Mouse (Mus musculus): ENCODE measurements at regions not wholly inside any gene's neighbourhood (a gene's known extent, or its start where the extent isn't known, plus 50 kb on each side); places are given as distances from the start of the nearest gene placed in this dataset.
A peak's percentile ranks its signal among the peaks of the same experiment; 100 is the strongest.

DNA sequence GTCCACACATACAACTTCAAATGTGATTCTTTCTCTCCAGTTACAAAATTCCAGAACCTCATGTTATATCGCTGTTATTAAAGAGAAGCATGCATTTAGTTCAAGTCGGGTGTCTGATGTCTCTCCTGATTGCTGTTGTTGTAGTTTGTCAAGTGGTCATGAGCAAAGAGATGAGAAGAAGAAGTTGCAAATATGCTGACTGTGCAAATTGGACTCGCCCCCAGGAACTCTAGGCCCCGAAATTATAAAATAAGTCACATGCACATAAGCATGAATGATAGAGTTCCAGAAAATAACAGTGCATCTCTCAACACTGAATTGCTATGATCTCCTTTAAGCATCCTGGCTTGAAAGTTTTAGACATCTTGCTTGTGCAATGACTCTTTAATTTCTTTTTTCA is 53.3 kb downstream of the Kif2b start:
- H3K4me1 ChIP-seq = no peaks in the 10 kb centered on the region
- no peak overlapping the region for H3K27ac ChIP-seq (replicated peaks)
- no peak for ATAC-seq (replicated peaks)
- 93% methylated on average over 4 of the region's 4 CpGs for WGBS
- H3K4me2 ChIP-seq (replicated peaks) = no peak overlapping the region
- H3K4me3 ChIP-seq = no peak overlapping the region
- H3K9me3 ChIP-seq = no peaks in the 10 kb centered on the region
- no peak overlapping the region for H3K9ac ChIP-seq (replicated peaks)
- no peaks in the 10 kb centered on the region for H3K36me3 ChIP-seq
- no peaks in the 10 kb centered on the region for H3K27me3 ChIP-seq

DNA sequence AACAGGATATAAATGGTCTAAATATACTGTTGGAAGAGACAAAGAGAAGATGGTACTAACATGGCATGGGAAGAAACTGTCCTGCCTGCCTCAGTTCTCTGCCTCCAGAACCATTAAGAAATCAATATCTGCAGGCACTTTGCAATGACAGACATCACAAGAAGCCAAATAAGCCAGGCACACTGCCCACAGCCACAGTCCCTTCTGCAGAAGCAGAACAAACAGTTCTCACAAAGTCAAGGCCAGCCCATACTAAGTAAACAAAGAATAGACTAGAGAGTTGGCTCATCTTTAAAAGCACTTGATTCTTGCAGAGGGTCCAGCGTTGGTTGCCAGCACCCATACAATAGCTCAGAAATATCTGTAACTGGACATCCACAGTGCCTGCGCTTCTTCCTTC is 98.1 kb downstream of the Kif2b start:
- WGBS = 88% methylated on average over 2 of the region's 2 CpGs
- Histone ChIP-seq H3K27me3 (no peaks in the 10 kb centered on the region), H3K4me2 (replicated peaks) (no peak overlapping the region), H3K9me3 (no peaks in the 10 kb centered on the region), H3K4me3 (no peak overlapping the region), H3K4me1 (no peaks in the 10 kb centered on the region), H3K27ac (replicated peaks) (no peak overlapping the region), H3K9ac (replicated peaks) (no peak overlapping the region), H3K36me3 (no peaks in the 10 kb centered on the region)
- ATAC-seq (replicated peaks) = no peak

DNA sequence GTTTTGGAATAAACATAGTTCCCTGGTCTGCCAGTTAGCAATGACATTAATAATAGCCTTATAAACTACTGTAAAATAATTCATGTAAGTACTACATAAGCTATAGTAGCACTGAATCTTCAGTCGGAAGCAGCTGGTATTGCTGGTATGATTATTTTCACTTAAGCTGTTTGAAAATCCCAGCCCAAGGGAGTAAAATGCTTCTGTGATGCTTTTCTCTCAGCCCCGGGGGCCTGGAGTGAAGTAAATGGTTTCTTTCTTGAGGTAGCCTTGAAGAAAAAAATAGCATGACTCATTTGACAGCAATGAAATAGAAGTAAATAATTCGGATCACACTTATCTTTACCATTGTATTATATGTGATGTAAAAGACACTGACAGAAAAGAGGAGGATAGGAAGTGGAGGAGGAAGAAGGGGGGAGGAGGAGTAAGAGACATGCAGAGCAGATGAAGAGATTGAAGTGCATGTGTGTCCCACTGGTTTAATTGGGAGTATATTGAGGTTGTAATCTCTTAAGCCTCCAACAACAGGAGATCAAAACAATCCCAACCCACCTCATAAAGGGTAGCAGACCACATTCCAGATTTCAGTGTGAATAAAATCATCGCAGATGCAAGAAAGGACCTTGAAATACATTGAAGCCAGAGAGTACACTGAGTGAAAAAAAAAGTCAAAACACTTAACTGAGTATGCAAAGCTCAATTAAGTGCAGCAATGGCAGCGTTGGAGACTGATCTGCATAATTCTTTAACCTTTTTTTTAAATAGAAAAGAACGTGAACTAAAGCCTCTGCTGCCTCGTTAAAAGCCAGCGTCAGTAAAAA is 113.6 kb downstream of the Kif2b start:
- H3K9me3 ChIP-seq = no peaks in the 10 kb centered on the region
- H3K4me3 ChIP-seq = no peak overlapping the region
- no peaks in the 10 kb centered on the region for H3K36me3 ChIP-seq
- no peak overlapping the region for H3K27ac ChIP-seq (replicated peaks)
- H3K9ac ChIP-seq (replicated peaks) = no peak overlapping the region
- H3K4me2 ChIP-seq (replicated peaks) = no peak overlapping the region
- H3K27me3 ChIP-seq = no peaks in the 10 kb centered on the region
- ATAC-seq (replicated peaks) = no peak
- WGBS = 5% methylated on average over 8 of the region's 8 CpGs
- peaks cover 18% of the 10 kb centered on the region for H3K4me1 ChIP-seq

DNA sequence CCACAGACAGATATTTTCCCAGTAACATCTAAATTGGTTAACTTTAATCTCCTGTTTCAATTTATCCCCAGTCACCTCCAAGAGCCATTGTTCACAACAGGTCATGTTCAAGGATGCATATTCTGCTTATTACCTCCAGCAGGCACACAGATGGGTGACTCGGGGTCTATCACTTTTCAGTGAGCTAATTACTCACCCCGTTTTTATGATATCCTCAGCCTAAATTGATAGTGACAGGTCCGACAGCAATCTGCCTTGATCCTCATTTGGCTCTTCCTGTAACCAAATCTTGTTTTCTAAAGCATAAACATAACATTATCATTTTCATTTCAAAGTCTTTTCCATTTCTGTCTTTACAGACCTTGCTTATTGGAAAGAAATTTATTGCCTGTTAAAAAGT is 115.4 kb downstream of the Kif2b start:
- Histone ChIP-seq H3K27ac (replicated peaks) (no peak overlapping the region), H3K9ac (replicated peaks) (no peak overlapping the region), H3K9me3 (no peaks in the 10 kb centered on the region), H3K4me3 (no peak overlapping the region), H3K27me3 (no peaks in the 10 kb centered on the region), H3K36me3 (no peaks in the 10 kb centered on the region), H3K4me2 (replicated peaks) (no peak overlapping the region), H3K4me1 (peaks cover 18% of the 10 kb centered on the region)
- ATAC-seq (replicated peaks) = no peak
- 46% methylated on average over 3 of the region's 3 CpGs for WGBS

DNA sequence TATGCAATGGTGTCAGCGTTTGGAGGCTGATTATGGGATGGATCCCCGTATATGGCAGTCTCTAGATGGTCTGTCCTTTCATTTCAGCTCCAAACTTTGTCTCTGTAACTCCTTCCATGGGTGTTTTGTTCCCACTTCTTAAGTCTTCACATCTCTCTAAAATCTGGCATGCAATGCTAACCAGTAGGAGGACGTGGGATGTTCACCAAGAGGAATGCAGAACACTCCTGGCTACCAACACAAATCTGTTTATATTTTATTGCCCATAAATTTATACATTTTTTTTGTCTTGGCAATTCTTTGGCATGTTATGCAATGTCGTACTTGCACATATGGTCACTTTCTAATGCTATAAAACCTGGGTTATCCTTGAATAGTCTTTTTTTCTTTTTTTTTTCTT is 135.0 kb downstream of the Kif2b start:
- no peak for ATAC-seq (replicated peaks)
- no peaks in the 10 kb centered on the region for H3K36me3 ChIP-seq
- H3K27me3 ChIP-seq = no peaks in the 10 kb centered on the region
- no peak overlapping the region for H3K9ac ChIP-seq (replicated peaks)
- no peak overlapping the region for H3K4me2 ChIP-seq (replicated peaks)
- no peaks in the 10 kb centered on the region for H3K9me3 ChIP-seq
- H3K4me1 ChIP-seq = no peaks in the 10 kb centered on the region
- whole genome bisulfite sequencing = 85% methylated on average over 4 of the region's 4 CpGs
- H3K4me3 ChIP-seq = no peak overlapping the region
- no peak overlapping the region for H3K27ac ChIP-seq (replicated peaks)

DNA sequence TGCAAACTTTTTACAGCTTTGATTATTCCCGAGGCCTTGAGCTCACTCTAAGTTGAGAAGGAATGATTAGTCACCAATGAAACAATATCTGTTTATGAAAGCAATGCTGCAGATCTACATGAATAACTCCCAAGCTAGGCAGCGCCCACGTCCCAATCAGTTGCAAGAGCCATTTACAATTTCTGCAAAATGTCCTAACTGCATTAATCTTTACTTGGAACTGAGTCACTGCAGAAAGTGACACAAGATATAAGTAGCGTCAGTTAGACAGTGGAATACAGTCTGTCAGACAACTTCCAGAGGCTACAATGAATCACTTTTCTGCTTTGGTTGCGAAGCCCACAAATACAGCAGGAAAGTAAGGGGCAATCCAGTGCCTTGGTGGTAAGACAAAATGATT is 145.2 kb downstream of the Kif2b start:
- H3K4me1 ChIP-seq = no peaks in the 10 kb centered on the region; the same call in 1 of the 2 replicates
- H3K36me3 ChIP-seq = no peaks in the 10 kb centered on the region
- ATAC-seq (replicated peaks) = no peak

DNA sequence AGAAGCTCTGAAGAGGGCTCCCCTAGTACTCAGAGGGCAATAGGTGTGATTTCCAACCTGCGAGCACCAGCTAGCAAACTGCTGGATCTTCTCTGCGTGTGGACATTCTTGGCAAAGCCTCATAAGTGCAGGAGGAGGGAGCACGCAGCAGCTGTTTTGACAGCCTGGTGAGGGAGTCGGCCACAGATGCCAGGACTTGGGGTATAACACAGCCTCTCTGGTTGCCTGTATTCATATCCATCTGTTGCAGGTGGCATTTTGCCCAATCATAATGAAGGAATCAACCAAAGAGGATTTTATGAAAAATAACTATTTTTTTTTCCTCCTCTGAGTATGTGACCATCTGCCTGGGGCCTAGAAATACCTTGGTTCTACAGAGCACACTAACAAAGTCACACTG is 150.6 kb downstream of the Kif2b start:
- Histone ChIP-seq H3K27me3 (no peaks in the 10 kb centered on the region), H3K9ac (replicated peaks) (no peak overlapping the region), H3K4me3 (no peak overlapping the region), H3K4me2 (replicated peaks) (no peak overlapping the region), H3K4me1 (no peaks in the 10 kb centered on the region; the same call in 1 of the 2 replicates), H3K36me3 (no peaks in the 10 kb centered on the region), H3K9me3 (no peaks in the 10 kb centered on the region), H3K27ac (replicated peaks) (no peak overlapping the region)
- peak; percentile 95 for ATAC-seq (replicated peaks)
- 42% methylated on average over 4 of the region's 4 CpGs for WGBS

More for the DNA sequence above, 145.2 kb downstream of the Kif2b start:
- Histone ChIP-seq H3K9ac (replicated peaks) (no peak overlapping the region), H3K4me2 (replicated peaks) (no peak overlapping the region), H3K27me3 (no peaks in the 10 kb centered on the region), H3K27ac (replicated peaks) (no peak overlapping the region), H3K9me3 (no peaks in the 10 kb centered on the region), H3K4me3 (no peak overlapping the region)
- 87% methylated on average over 5 of the region's 5 CpGs for WGBS

DNA sequence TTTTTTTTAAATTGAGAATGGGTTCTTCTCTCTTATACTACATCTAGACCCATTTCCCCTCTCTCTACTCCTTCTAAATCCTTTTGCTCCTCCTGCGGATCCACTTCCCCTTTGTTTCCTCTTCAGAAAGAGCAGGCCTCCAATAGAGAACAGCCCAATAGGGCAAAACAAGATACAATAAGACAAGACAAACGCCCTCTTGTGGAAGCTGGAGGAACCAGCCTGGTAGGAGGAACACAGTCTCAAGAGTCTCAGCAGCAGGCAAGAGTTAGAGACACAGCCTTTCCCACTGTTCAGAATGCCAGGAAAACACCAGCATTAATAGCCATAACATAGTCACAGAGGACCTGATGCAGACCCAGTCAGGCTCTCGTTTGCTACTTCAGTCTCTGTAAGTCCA is 190.2 kb downstream of the Kif2b start:
- Histone ChIP-seq H3K4me3 (no peak overlapping the region), H3K9ac (replicated peaks) (no peak overlapping the region), H3K36me3 (no peaks in the 10 kb centered on the region), H3K4me2 (replicated peaks) (no peak overlapping the region), H3K9me3 (no peaks in the 10 kb centered on the region), H3K4me1 (no peaks in the 10 kb centered on the region), H3K27ac (replicated peaks) (no peak overlapping the region), H3K27me3 (no peaks in the 10 kb centered on the region)
- ATAC-seq (replicated peaks) = no peak
- WGBS = 48% methylated on average over 3 of the region's 3 CpGs

DNA sequence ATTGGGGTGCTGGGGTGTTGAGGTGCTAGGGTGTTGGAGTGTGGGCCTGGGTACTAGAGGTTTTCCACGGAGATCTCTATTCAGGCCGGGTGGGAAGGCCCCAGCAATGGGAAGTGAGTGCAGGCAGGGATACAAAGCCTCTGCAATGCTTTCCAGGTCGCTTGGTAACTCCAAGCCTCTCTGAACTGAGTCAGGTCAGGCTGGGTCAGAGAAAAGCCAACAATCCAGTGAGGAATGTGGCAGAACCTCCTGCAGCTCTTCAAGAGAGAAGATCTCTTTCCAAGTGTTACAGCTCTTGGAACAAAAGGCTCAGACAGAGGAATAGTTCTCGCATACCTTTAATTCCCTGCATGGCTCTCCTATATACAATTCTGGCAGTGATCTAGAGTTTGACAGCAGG is 220.3 kb downstream of the Kif2b start:
- Histone ChIP-seq H3K27me3 (no peaks in the 10 kb centered on the region), H3K9me3 (no peaks in the 10 kb centered on the region), H3K27ac (replicated peaks) (no peak overlapping the region), H3K4me3 (no peak overlapping the region), H3K4me2 (replicated peaks) (no peak overlapping the region), H3K4me1 (no peaks in the 10 kb centered on the region), H3K36me3 (no peaks in the 10 kb centered on the region), H3K9ac (replicated peaks) (no peak overlapping the region)
- no peak for ATAC-seq (replicated peaks)
- WGBS = 14% methylated on average over 4 of the region's 4 CpGs

DNA sequence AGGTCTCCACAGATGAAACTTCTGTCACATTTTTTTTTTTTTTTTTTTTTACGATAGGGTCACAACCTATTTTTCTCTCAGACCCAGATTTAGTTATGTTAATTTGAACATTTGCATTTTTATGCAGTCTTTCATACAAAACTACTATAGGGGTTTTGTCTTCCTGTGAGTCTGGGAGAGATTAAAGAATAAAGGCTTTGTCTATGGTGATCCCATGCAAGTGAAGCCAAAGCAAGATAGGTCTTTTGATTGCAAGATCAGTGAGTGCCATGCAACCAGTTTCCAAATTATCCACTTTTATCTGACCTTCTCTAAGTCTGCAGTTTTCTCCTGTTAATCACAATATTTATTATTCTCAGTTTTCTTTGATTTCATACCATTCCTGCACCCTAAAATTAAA is 234.7 kb downstream of the Kif2b start:
- H3K27ac ChIP-seq (replicated peaks) = no peak overlapping the region
- no peak overlapping the region for H3K4me3 ChIP-seq
- 24% methylated on average over 1 of the region's 1 CpGs for WGBS
- no peaks in the 10 kb centered on the region for H3K27me3 ChIP-seq
- no peaks in the 10 kb centered on the region for H3K36me3 ChIP-seq
- H3K9ac ChIP-seq (replicated peaks) = no peak overlapping the region
- no peak for ATAC-seq (replicated peaks)
- H3K4me1 ChIP-seq = no peaks in the 10 kb centered on the region
- no peak overlapping the region for H3K4me2 ChIP-seq (replicated peaks)
- H3K9me3 ChIP-seq = no peaks in the 10 kb centered on the region

DNA sequence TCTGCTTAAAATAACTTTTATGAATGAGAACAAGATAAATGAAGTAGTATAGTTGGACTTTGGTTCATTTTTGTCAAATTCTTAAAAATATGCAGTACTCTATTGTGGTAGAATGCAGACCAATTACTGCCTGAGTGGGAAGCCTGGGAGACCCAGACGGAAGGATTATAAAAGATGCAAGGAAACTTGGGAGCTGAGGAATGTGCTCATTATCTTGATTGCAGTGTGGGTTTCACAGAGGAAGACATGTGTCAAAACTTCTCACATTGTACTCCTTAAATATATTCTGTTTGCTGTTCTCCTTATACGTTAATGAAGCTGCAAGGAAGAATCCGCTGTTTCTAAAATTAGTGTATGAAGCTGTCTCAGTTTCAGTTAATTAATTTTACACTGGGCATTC is 244.3 kb downstream of the Kif2b start:
- H3K4me2 ChIP-seq (replicated peaks) = no peak overlapping the region
- H3K4me1 ChIP-seq = no peaks in the 10 kb centered on the region
- WGBS = 13% methylated on average over 3 of the region's 3 CpGs
- no peaks in the 10 kb centered on the region for H3K9me3 ChIP-seq
- H3K9ac ChIP-seq (replicated peaks) = no peak overlapping the region
- ATAC-seq (replicated peaks) = peak; percentile 82
- H3K4me3 ChIP-seq = no peak overlapping the region
- H3K36me3 ChIP-seq = no peaks in the 10 kb centered on the region
- H3K27me3 ChIP-seq = no peaks in the 10 kb centered on the region
- H3K27ac ChIP-seq (replicated peaks) = no peak overlapping the region

DNA sequence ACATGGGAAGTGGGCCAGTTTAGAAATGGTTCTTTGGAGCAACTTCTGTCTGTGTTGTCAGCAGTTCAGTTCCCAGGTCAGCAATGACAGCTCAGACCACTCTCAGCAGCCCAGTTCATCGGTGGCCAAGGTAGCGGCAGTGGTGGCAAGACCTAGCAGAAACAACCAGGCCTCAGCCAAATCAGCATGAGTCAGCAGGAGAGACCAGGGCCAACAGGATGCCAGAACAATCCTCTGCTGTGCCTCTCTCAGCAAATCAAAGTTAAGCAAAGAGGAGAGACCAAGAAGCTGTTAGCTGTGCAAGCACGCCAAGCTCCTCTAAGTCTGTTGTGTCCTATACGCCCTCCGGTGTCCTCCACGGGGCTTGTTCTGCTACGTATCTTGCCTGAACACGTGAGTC is 249.8 kb downstream of the Kif2b start:
- Histone ChIP-seq H3K36me3 (no peaks in the 10 kb centered on the region), H3K27ac (replicated peaks) (no peak overlapping the region), H3K27me3 (no peaks in the 10 kb centered on the region), H3K4me1 (no peaks in the 10 kb centered on the region), H3K9me3 (no peaks in the 10 kb centered on the region), H3K4me2 (replicated peaks) (no peak overlapping the region), H3K4me3 (no peak overlapping the region), H3K9ac (replicated peaks) (no peak overlapping the region)
- 88% methylated on average over 8 of the region's 8 CpGs for WGBS
- no peak for ATAC-seq (replicated peaks)

DNA sequence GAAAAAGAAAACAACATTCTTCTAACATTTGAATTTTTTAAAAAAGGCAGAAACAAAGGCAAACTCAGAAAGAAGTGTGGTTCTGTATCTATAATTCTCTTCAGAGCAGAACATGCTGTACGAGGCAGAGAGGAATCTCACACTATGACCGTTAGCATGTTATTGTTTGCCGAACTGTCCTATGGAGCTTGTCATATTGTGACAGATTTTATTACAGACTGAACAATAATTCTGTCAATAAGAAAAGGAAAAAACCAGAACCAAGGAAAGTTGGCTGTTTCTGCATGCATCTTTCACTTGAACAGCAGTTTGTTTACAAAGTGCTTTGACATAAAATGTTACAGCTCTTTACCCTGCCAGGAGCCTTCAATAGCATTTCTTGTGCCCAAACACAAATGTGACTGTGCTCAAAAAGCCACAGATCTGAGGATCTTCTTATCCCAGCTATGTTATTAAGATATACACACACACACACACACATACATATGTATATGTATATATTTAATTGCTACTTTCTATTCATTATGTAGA is 267.1 kb downstream of the Kif2b start:
- WGBS = 44% methylated on average over 3 of the region's 3 CpGs
- H3K27ac ChIP-seq (replicated peaks) = no peak overlapping the region
- H3K4me1 ChIP-seq = 0 out of 2 replicates have a peak, but pooled peaks cover 4% of the 10 kb centered on the region
- H3K4me2 ChIP-seq (replicated peaks) = no peak overlapping the region
- no peak overlapping the region for H3K4me3 ChIP-seq
- no peak overlapping the region for H3K9ac ChIP-seq (replicated peaks)
- H3K36me3 ChIP-seq = no peaks in the 10 kb centered on the region
- no peaks in the 10 kb centered on the region for H3K27me3 ChIP-seq
- no peak for ATAC-seq (replicated peaks)
- no peaks in the 10 kb centered on the region for H3K9me3 ChIP-seq

Data from forebrain, embryonic 15.5 days (tissue).